Mouse (Mus musculus): ENCODE measurements around the gene Sgk2. TPM values are rescaled to one million over a fixed set of nuclear protein-coding genes. Genes with fewer than 3 reads are reported as not detected.

Sgk2 gene
- total RNA-seq (2023) = not detected

DNA sequence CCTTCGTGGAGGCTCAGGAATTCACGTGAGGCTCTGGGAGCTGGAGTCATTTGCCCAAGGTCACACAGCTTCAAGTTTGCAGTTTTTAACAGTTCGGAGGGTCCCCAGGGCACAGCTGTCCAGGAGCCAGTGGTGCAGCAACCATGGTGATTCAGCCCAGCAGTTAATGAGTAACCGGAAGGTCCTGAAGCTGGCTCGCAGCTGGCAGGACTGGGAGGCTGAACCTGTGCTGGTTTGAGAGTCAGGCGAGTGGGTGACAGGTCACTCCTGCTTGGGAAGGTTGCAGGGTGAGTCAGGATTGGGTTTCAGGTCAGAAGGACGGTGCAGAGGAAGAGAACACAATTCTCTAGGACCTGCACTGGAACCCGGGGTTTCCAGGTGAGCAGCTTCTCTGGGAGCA is at the start of gene Sgk2:
Sgk2 (plus strand) TSS at position 113 of the 400 bp plus-strand sequence.

DNA sequence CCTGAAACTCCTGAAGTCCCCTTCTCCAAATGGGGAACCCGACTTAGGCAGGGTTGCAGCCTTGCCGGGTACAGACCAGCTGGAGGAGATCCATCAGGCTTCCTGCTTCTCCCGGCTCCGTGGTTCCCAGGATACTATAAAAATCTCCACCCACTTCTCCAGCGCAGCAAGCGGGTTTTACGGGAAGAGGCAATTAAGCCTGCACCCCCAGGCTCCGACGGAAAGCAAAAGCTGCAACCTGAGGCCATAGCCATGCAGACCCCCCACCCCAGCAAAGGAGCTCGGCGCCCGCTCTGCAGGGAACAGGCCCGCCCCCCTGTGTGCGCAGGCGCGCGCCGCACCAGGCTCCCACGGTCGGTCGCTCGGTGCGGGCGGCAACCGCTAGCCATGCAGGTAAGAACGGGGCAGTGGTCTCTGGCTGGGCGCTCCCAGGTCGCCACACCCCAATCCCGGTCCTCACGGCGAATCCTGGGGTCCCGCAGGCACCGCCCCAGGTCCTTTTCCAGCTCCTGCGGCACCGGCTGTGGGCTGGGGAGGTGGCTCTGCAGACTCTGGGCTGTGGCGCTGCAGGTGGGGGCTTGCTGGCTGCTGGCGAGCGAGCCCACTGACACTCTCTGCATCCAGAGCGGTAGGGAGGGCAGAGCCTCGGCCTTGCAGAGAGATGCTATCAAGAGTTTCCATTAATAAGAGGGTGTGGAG is 43.8 kb upstream of the Sgk2 start, which contains the start of gene L3mbtl1:
L3mbtl1 (plus strand) TSS at position 325 of the 699 bp plus-strand sequence.

DNA sequence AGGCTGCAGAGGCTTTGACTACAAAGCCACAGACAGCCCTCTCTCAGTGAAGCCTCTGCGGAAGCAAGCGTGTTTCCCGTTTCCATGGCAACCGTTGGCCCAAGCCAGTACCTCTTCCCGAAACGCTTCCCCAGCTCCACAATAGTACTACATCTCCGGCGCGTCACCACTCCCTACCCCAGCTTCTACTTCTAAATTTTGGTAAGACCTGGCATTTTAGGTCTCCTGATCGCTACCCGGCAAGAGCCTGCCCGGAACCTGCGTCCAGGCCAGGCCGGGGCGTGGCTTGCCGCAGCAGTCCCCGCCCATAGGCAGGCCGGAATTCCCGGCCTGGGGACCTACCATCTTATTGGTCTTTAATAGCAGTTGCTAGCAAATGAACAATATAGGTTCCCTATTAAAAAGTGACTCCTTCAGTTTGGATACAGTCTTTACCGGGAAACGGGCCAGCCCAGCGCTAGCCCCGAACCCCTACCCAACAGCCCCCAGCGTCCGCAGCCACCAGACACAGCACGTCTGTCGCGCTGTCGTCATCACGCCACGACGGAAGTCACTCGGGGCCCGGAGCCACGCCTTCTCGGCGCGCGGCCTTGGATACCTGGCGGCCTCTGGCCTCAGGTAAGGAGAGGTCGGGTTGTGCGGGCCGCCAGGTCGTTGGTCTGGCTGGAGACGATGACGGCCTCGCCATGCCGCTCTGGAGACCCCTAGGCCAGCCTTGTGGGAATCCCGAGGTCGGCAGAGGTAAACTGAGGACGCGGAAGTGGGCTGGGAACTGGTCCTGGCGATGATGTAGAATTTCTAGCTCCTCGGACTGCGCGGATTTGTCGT is 30.0 kb downstream of the Sgk2 start, which contains the start of gene Ift52:
Ift52 (plus strand) TSS at position 439 of the 828 bp plus-strand sequence.

DNA sequence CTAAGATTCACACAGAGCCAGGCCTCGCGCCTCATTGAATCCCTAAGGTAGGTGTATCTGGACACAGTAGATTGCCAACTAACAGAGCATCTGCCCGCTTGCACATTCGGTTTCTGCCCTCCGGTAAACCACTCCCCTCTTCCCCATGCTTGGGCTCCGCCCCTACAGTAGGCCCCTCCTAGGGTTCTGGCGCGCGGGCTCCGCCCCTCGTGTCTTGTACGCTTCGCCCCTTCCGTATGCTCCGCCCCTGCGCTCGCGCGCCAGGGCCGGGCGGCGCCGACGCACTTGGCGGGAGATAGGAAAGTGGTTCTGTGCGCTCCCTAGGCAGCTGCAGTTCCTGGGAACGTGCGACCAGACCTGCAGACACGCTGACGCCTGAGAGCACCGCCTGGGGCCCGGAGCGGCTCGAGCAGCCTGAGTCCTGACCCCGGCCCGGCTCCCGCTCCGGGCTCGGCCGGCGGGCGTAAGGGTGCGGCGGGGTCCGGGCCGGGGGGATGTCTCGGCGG is 67.3 kb downstream of the Sgk2 start, which contains the start of gene Mybl2:
Mybl2 (plus strand) TSS at position 353 of the 506 bp plus-strand sequence.

Other genes with a start within 250 kb of the Sgk2 start
- gene Srsf6, start 55.8 kb upstream of the Sgk2 start, total RNA-seq (2023) = 100 to 1,000 TPM; 419 to 420 TPM
- under 1 TPM in 1 of 2 experiments, not detected in 1; 0.70 TPM for gene L3mbtl1, start 43.9 kb upstream of the Sgk2 start, total RNA-seq (2023)
- gene Ift52, start 30.0 kb downstream of the Sgk2 start, total RNA-seq (2023) = 10 to 100 TPM; 26.6 to 28.5 TPM
- gene Mybl2, start 67.4 kb downstream of the Sgk2 start, total RNA-seq (2023) = 1 to 10 TPM; 4.0 to 6.6 TPM
- not detected for gene Gtsf1l, start 100.5 kb downstream of the Sgk2 start, total RNA-seq (2023)
- 1 to 10 TPM; 3.7 to 6.4 TPM for gene Tox2, start 215.8 kb downstream of the Sgk2 start, total RNA-seq (2023)